Mouse (Mus musculus): Measurements from ENCODE around the gene Cib3. TPM values are rescaled to one million over a fixed set of nuclear protein-coding genes. Genes with fewer than 3 reads are reported as not detected.

Gene Cib3
- polyA plus RNA-seq (2014; fragmentation: Illumina TruSeq; extraction: RNeasy Lipid Tissue Mini Kit (QIAGEN cat#74804); ENCODE audit: low read depth, low replicate concordance) = not detected

GRCm38 (mm10) chr8:72212751-72213150 is at the start of gene Cib3:
Gene Cib3, minus strand, starts transcription at chr8:72212837.

GRCm38 (mm10) chr8:72239499-72240402 is 27.1 kb upstream of the Cib3 start, which contains the start of gene Ap1m1:
Gene Ap1m1, plus strand, starts transcription at chr8:72240018.

GRCm38 (mm10) chr8:72219541-72220363 is 7.1 kb upstream of the Cib3 start, which contains the start of gene Fam32a:
Gene Fam32a, plus strand, starts transcription at chr8:72219730.

DNA sequence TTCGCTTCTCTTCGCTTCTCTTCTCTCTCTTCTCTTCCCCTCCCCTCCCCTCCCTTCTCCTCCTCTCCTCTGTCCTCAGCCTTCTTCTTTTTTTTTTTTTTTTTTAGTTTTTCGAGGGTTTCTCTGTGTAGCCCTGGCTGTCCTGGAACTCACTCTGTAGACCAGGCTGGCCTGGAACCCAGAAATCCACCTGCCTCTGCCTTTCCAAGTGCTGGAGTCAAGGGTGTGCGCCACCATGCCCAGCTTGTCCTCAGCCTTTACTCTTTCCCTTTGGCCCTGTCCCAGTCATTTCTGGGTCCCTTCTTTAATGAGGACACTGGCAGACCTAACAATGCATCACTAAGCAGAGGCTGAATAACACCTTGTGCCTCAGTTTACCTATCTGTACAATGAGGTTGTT is 899 bp upstream of the Cib3 start, which contains the start of gene Gm11034:
Gm11034 (minus strand) TSS at position 101 of the 400 bp plus-strand sequence.

GRCm38 (mm10) chr8:72189417-72190214 is 23.0 kb downstream of the Cib3 start, which contains the start of gene Hsh2d:
Gene Hsh2d, plus strand, starts transcription at chr8:72189638.

DNA sequence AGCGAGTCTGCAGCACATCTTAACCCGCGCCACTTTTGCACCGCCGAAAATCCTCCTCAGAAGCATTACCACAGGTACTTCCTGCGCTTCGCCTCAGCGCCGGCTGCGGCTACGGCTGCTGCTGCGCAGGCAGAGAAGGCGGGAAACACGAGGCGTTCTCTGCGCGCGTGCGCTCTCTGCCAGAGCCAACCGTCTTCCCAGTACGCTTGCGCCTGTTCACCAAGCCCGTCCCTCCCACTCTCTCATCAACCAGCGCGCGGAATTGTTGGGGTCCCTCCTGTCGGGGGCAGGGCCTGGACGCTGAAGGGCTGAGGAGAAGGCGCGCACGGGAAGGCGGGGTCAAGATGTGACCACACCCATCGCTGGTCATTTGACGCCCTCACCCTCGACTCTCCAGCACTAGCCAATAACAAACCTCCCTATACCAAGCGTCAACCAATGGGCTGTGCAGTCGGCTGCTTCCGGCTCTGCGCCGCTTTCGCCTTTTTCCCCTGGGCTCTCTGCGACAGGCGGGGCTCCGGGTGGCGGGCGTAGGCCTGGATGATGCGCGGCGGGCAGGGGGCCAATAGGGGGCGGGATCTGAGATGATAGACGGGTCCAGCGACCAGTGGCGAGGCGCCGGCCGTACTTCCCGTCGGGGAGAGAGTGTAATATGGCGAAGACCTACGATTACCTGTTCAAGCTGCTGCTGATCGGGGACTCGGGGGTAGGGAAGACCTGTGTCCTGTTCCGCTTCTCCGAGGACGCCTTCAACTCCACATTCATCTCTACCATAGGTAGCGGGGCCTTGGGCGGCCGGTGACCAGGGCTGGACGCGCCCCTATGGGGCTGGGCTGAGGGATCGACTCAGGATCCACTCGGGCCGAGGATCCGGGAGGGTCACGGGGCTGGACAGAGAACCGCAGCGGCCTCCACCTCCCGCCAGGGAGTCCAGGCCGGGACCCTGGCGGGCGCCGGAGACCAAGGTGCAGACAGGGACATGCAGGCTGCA is 51.6 kb downstream of the Cib3 start, which contains the start of gene Rab8a:
Rab8a (plus strand) TSS at position 494 of the 991 bp plus-strand sequence.

Other genes starting within 250 kb of the Cib3 start
- not detected for gene Cyp4f18, start 203.2 kb downstream of the Cib3 start, polyA plus RNA-seq (2014; fragmentation: Illumina TruSeq; extraction: RNeasy Lipid Tissue Mini Kit (QIAGEN cat#74804); ENCODE audit: low read depth, low replicate concordance)
- gene Olfr372, start 171.6 kb downstream of the Cib3 start, polyA plus RNA-seq (2014; fragmentation: Illumina TruSeq; extraction: RNeasy Lipid Tissue Mini Kit (QIAGEN cat#74804); ENCODE audit: low read depth, low replicate concordance) = not detected
- not detected for gene Olfr373, start 129.7 kb downstream of the Cib3 start, polyA plus RNA-seq (2014; fragmentation: Illumina TruSeq; extraction: RNeasy Lipid Tissue Mini Kit (QIAGEN cat#74804); ENCODE audit: low read depth, low replicate concordance)
- not detected for gene Olfr374, start 105.8 kb downstream of the Cib3 start, polyA plus RNA-seq (2014; fragmentation: Illumina TruSeq; extraction: RNeasy Lipid Tissue Mini Kit (QIAGEN cat#74804); ENCODE audit: low read depth, low replicate concordance)
- 453 TPM for gene Tpm4, start 77.9 kb downstream of the Cib3 start, polyA plus RNA-seq (2014; fragmentation: Illumina TruSeq; extraction: RNeasy Lipid Tissue Mini Kit (QIAGEN cat#74804); ENCODE audit: low read depth, low replicate concordance)
- 66.1 TPM for gene Rab8a, start 51.6 kb downstream of the Cib3 start, polyA plus RNA-seq (2014; fragmentation: Illumina TruSeq; extraction: RNeasy Lipid Tissue Mini Kit (QIAGEN cat#74804); ENCODE audit: low read depth, low replicate concordance)
- gene Hsh2d, start 23.2 kb downstream of the Cib3 start, polyA plus RNA-seq (2014; fragmentation: Illumina TruSeq; extraction: RNeasy Lipid Tissue Mini Kit (QIAGEN cat#74804); ENCODE audit: low read depth, low replicate concordance) = 2.0 TPM
- not detected for gene Gm11034, start 799 bp upstream of the Cib3 start, polyA plus RNA-seq (2014; fragmentation: Illumina TruSeq; extraction: RNeasy Lipid Tissue Mini Kit (QIAGEN cat#74804); ENCODE audit: low read depth, low replicate concordance)
- gene Fam32a, start 6.9 kb upstream of the Cib3 start, polyA plus RNA-seq (2014; fragmentation: Illumina TruSeq; extraction: RNeasy Lipid Tissue Mini Kit (QIAGEN cat#74804); ENCODE audit: low read depth, low replicate concordance) = 73.2 TPM
- 3.1 TPM for gene Ap1m1, start 27.2 kb upstream of the Cib3 start, polyA plus RNA-seq (2014; fragmentation: Illumina TruSeq; extraction: RNeasy Lipid Tissue Mini Kit (QIAGEN cat#74804); ENCODE audit: low read depth, low replicate concordance)
- gene Gm10282, start 92.4 kb upstream of the Cib3 start, polyA plus RNA-seq (2014; fragmentation: Illumina TruSeq; extraction: RNeasy Lipid Tissue Mini Kit (QIAGEN cat#74804); ENCODE audit: low read depth, low replicate concordance) = 1.3 TPM
- 10.1 TPM for gene Klf2, start 106.2 kb upstream of the Cib3 start, polyA plus RNA-seq (2014; fragmentation: Illumina TruSeq; extraction: RNeasy Lipid Tissue Mini Kit (QIAGEN cat#74804); ENCODE audit: low read depth, low replicate concordance)
- gene Eps15l1, start 208.6 kb upstream of the Cib3 start, polyA plus RNA-seq (2014; fragmentation: Illumina TruSeq; extraction: RNeasy Lipid Tissue Mini Kit (QIAGEN cat#74804); ENCODE audit: low read depth, low replicate concordance) = 57.4 TPM
- not detected for gene Calr3, start 231.0 kb upstream of the Cib3 start, polyA plus RNA-seq (2014; fragmentation: Illumina TruSeq; extraction: RNeasy Lipid Tissue Mini Kit (QIAGEN cat#74804); ENCODE audit: low read depth, low replicate concordance)
- 0.73 TPM for gene 1700030K09Rik, start 231.0 kb upstream of the Cib3 start, polyA plus RNA-seq (2014; fragmentation: Illumina TruSeq; extraction: RNeasy Lipid Tissue Mini Kit (QIAGEN cat#74804); ENCODE audit: low read depth, low replicate concordance)

Data from sigmoid colon, adult 10 weeks (tissue).